Mouse (Mus musculus): ENCODE results near the gene Kansl3. TPM values are rescaled to one million over a fixed set of nuclear protein-coding genes. Genes with fewer than 3 reads are reported as not detected.

The Kansl3 gene
- polyA plus RNA-seq, 1 experiment from 2014 or later, result 43.6 TPM

Small RNA genes lying within 50 kb of the gene (microRNA-seq; reads per million reads assigned to microRNA genes)
- 0.59 reads per million for gene Mir6898

Other genes starting within 250 kb of the Kansl3 start
- 35.9 TPM in 2 replicates for gene Uggt1, start 124.5 kb downstream of the Kansl3 start, polyA plus RNA-seq (2015; fragmentation: Nextera tagmentation; extraction: Ambion mirVana)
- 4.7 and 5.3 TPM in 2 replicates for gene Neurl3, start 94.5 kb downstream of the Kansl3 start, polyA plus RNA-seq (2015; fragmentation: Nextera tagmentation; extraction: Ambion mirVana)
- 14.2 and 17.1 TPM in 2 replicates for gene Arid5a, start 61.4 kb downstream of the Kansl3 start, polyA plus RNA-seq (2015; fragmentation: Nextera tagmentation; extraction: Ambion mirVana)
- gene Fer1l5, start 3.1 kb upstream of the Kansl3 start, polyA plus RNA-seq (2015; fragmentation: Nextera tagmentation; extraction: Ambion mirVana), result 1.0 and 1.2 TPM in 2 replicates
- gene Lman2l, start 76.1 kb upstream of the Kansl3 start, polyA plus RNA-seq (2015; fragmentation: Nextera tagmentation; extraction: Ambion mirVana), result 47.3 and 50.1 TPM in 2 replicates
- 6.6 and 6.9 TPM in 2 replicates for gene Cnnm4, start 102.4 kb upstream of the Kansl3 start, polyA plus RNA-seq (2015; fragmentation: Nextera tagmentation; extraction: Ambion mirVana)
- 1.8 and 2.4 TPM in 2 replicates for gene Cnnm3, start 142.7 kb upstream of the Kansl3 start, polyA plus RNA-seq (2015; fragmentation: Nextera tagmentation; extraction: Ambion mirVana)
- gene Ankrd23, start 167.7 kb upstream of the Kansl3 start, polyA plus RNA-seq (2015; fragmentation: Nextera tagmentation; extraction: Ambion mirVana), result 30.2 and 32.7 TPM in 2 replicates
- not detected in 2 replicates for gene Gm42417, start 170.2 kb upstream of the Kansl3 start, polyA plus RNA-seq (2015; fragmentation: Nextera tagmentation; extraction: Ambion mirVana)
- gene Ankrd39, start 178.3 kb upstream of the Kansl3 start, polyA plus RNA-seq (2015; fragmentation: Nextera tagmentation; extraction: Ambion mirVana), result 31.1 and 32.5 TPM in 2 replicates
- 7.8 and 8.8 TPM in 2 replicates for gene Sema4c, start 189.2 kb upstream of the Kansl3 start, polyA plus RNA-seq (2015; fragmentation: Nextera tagmentation; extraction: Ambion mirVana)